Mouse (Mus musculus): Measurements from ENCODE around the gene Zfp239.
"Not testable (repeated sequence)": the region's sequence is repeated elsewhere in the genome, so short reads cannot be mapped to it uniquely, and the experiment has no call there.

Gene Zfp239

GRCm38 (mm10) chr6:117861848-117862247 is at the start of gene Zfp239:
TSS of gene Zfp239 (plus strand) at chr6:117862100.
- DNase-seq = no peak

- DNase-seq = no peak
Observed at GRCm38 (mm10) chr6:117814681-117815080, 47.2 kb upstream of the Zfp239 start.

- DNase-seq = no peak
Observed at GRCm38 (mm10) chr6:117817108-117817541, 44.8 kb upstream of the Zfp239 start.

- no peak for DNase-seq
Observed at GRCm38 (mm10) chr6:117820327-117820726, 41.6 kb upstream of the Zfp239 start.

GRCm38 (mm10) chr6:117825369-117825768 is 36.5 kb upstream of the Zfp239 start:
- peak; percentile 55 for DNase-seq

GRCm38 (mm10) chr6:117828273-117828672 is 33.6 kb upstream of the Zfp239 start:
- DNase-seq = no peak

GRCm38 (mm10) chr6:117840686-117841510 is 21.0 kb upstream of the Zfp239 start, which contains the start of gene Zfp637:
TSS of gene Zfp637 (plus strand) at chr6:117841180.
- DNase-seq = peak; percentile 89

GRCm38 (mm10) chr6:117841511-117841955 is 20.4 kb upstream of the Zfp239 start:
- no peak for DNase-seq

GRCm38 (mm10) chr6:117844597-117844996 is 17.3 kb upstream of the Zfp239 start:
- DNase-seq = no peak

GRCm38 (mm10) chr6:117846671-117847070 is 15.2 kb upstream of the Zfp239 start:
- not testable (repeated sequence) for DNase-seq

GRCm38 (mm10) chr6:117847772-117848171 is 14.1 kb upstream of the Zfp239 start:
- DNase-seq = no peak

GRCm38 (mm10) chr6:117848577-117848976 is 13.3 kb upstream of the Zfp239 start:
- DNase-seq = no peak

GRCm38 (mm10) chr6:117851747-117852146 is 10.2 kb upstream of the Zfp239 start:
- DNase-seq = no peak

GRCm38 (mm10) chr6:117857990-117858389 is 3.9 kb upstream of the Zfp239 start:
- DNase-seq = no peak

GRCm38 (mm10) chr6:117862465-117862864 is 565 bp downstream of the Zfp239 start:
- DNase-seq = no peak

- DNase-seq = peak; percentile 75
Observed at GRCm38 (mm10) chr6:117862899-117863620, 1.2 kb downstream of the Zfp239 start.

GRCm38 (mm10) chr6:117863751-117864150 is 1.9 kb downstream of the Zfp239 start:
- DNase-seq = no peak

- no peak for DNase-seq
Observed at GRCm38 (mm10) chr6:117868187-117868586, 6.3 kb downstream of the Zfp239 start.

- DNase-seq = no peak
Observed at GRCm38 (mm10) chr6:117871034-117871433, 9.1 kb downstream of the Zfp239 start.

- not testable (repeated sequence) for DNase-seq
Observed at GRCm38 (mm10) chr6:117873450-117873849, 11.6 kb downstream of the Zfp239 start.

GRCm38 (mm10) chr6:117874621-117875281 is 12.9 kb downstream of the Zfp239 start:
- no peak for DNase-seq

GRCm38 (mm10) chr6:117878700-117879407 is 17.0 kb downstream of the Zfp239 start:
- peak; percentile 94 for DNase-seq

All from cerebellum, adult 9-10 months (tissue).